Mouse (Mus musculus) CH12.LX (cell line): ENCODE results near the gene Qars. TPM values are rescaled to one million over a fixed set of nuclear protein-coding genes. Genes with fewer than 3 reads are reported as not detected.

ENCODE experiments used
- DNase-seq: peaks from one replicate; pipeline ENCODE4 v3.0.0-alpha.2; 2013; ENCODE audit errors: extremely low read depth
- H3K27ac ChIP-seq: 2 replicates; pipeline ENCODE4 v1.5.1; 2012; ENCODE audit warnings: low read depth, mild to moderate bottlenecking, control low read depth, moderate library complexity; ENCODE audit not compliant: insufficient read depth
- H3K27me3 ChIP-seq: replicated peaks from 2 replicates; pipeline ENCODE3; 2012; ENCODE audit warnings: inconsistent platforms
- H3K36me3 ChIP-seq, 2 experiments: replicated peaks in 1 of 2; 2 replicates each; pipeline versions ENCODE3 to v1.6.1; 2012; ENCODE audit warnings: inconsistent platforms in 1 of 2, low read length in 1 of 2, mild to moderate bottlenecking in 1 of 2, mixed read lengths in 1 of 2, moderate library complexity in 1 of 2; ENCODE audit not compliant: control insufficient read depth in 1 of 2, insufficient read depth in 1 of 2
- H3K4me1 ChIP-seq, 2 experiments: 2 replicates each; pipeline ENCODE4 v1.6.1; 2012; ENCODE audit warnings: inconsistent platforms in 1 of 2, moderate library complexity in 1 of 2; ENCODE audit not compliant: insufficient read depth in 2 of 2, control insufficient read depth in 1 of 2
- H3K4me2 ChIP-seq: 2 replicates; pipeline ENCODE4 v1.6.1; 2012; ENCODE audit warnings: low read depth, mild to moderate bottlenecking, control low read depth; ENCODE audit not compliant: poor library complexity, insufficient read depth, severe bottlenecking
- H3K4me3 ChIP-seq, 3 experiments: fragments of 150-350 bp in 1 of 3; sonication (generic) in 1 of 3; replicated peaks in 1 of 3; 2 replicates each; pipeline versions ENCODE3 to v1.5.1; 2011 to 2012; ENCODE audit warnings: low read depth in 2 of 3, low read length in 2 of 3, mild to moderate bottlenecking in 2 of 3, moderate library complexity in 2 of 3, control low read depth in 1 of 3, improper control_type of control experiment in 1 of 3, inconsistent platforms in 1 of 3, mixed read lengths in 1 of 3; ENCODE audit not compliant: poor library complexity in 1 of 3
- H3K79me2 ChIP-seq: replicated peaks from 2 replicates; pipeline ENCODE4 v1.6.1; 2012; ENCODE audit warnings: mild to moderate bottlenecking, moderate library complexity; ENCODE audit not compliant: control insufficient read depth, poor library complexity, insufficient read depth, severe bottlenecking; ENCODE audit errors: extremely low read depth
- H3K9ac ChIP-seq: 2 replicates; pipeline ENCODE4 v1.6.1; 2012; ENCODE audit warnings: low read depth, mild to moderate bottlenecking, control low read depth, moderate library complexity; ENCODE audit not compliant: insufficient read depth
- H3K9me3 ChIP-seq: replicated peaks from 2 replicates; pipeline ENCODE3; 2012; ENCODE audit warnings: low read length, inconsistent platforms, mixed read lengths
- CHD2 ChIP-seq: IDR thresholded peaks from 2 replicates; pipeline ENCODE4 v1.6.1; 2011; ENCODE audit warnings: low read length, improper control_type of control experiment
- E2F4 ChIP-seq: IDR thresholded peaks from 2 replicates; pipeline ENCODE4 v1.6.1; 2011; ENCODE audit warnings: low read depth, low read length, improper control_type of control experiment; ENCODE audit not compliant: insufficient replicate concordance
- ELF1 ChIP-seq: IDR thresholded peaks from 2 replicates; pipeline ENCODE4 v1.6.1; 2014; ENCODE audit warnings: low read depth, mild to moderate bottlenecking, inconsistent platforms, low read length, improper control_type of control experiment
- EP300 ChIP-seq: IDR thresholded peaks from 2 replicates; pipeline ENCODE4 v1.6.1; 2011; ENCODE audit warnings: low read length, improper control_type of control experiment
- ETS1 ChIP-seq: conservative IDR thresholded peaks from 2 replicates; pipeline ENCODE4 v1.6.1; 2012; ENCODE audit warnings: low read depth, mild to moderate bottlenecking, inconsistent platforms, low read length, improper control_type of control experiment, moderate library complexity
- HCFC1 ChIP-seq: IDR thresholded peaks from 2 replicates; pipeline ENCODE4 v1.6.1; 2012; ENCODE audit warnings: low read depth, mild to moderate bottlenecking, inconsistent platforms, low read length, improper control_type of control experiment
- MAX ChIP-seq: IDR thresholded peaks from 2 replicates; pipeline ENCODE4 v1.6.1; 2011; ENCODE audit warnings: low read length, improper control_type of control experiment
- MAZ ChIP-seq: IDR thresholded peaks from 2 replicates; pipeline ENCODE4 v1.6.1; 2012; ENCODE audit warnings: low read depth, mild to moderate bottlenecking, inconsistent platforms, low read length, improper control_type of control experiment, moderate library complexity
- MXI1 ChIP-seq: IDR thresholded peaks from 2 replicates; pipeline ENCODE4 v1.6.1; 2011; ENCODE audit warnings: mild to moderate bottlenecking, low read depth, low read length, improper control_type of control experiment
- NELFE ChIP-seq: IDR thresholded peaks from 2 replicates; pipeline ENCODE4 v1.6.1; 2011; ENCODE audit warnings: low read depth, low read length, improper control_type of control experiment
- NRF1 ChIP-seq: IDR thresholded peaks from 2 replicates; pipeline ENCODE4 v1.6.1; 2014; ENCODE audit warnings: low read depth, mild to moderate bottlenecking, inconsistent platforms, low read length, improper control_type of control experiment, moderate library complexity
- POLR2A ChIP-seq: IDR thresholded peaks from 2 replicates; pipeline ENCODE4 v1.6.1; 2011; ENCODE audit warnings: low read depth, mild to moderate bottlenecking, improper control_type of control experiment, low read length
- POLR2AphosphoS2 ChIP-seq: IDR thresholded peaks from 2 replicates; pipeline ENCODE4 v1.6.1; 2011; ENCODE audit warnings: low read depth, low read length, improper control_type of control experiment
- RCOR1 ChIP-seq: conservative IDR thresholded peaks from 2 replicates; pipeline ENCODE4 v1.6.1; 2012; ENCODE audit warnings: low read depth, mild to moderate bottlenecking, inconsistent platforms, low read length, improper control_type of control experiment
- SIN3A ChIP-seq: IDR thresholded peaks from 2 replicates; pipeline ENCODE4 v1.6.1; 2012; ENCODE audit warnings: low read length, improper control_type of control experiment, inconsistent platforms
- SMC3 ChIP-seq: IDR thresholded peaks from 2 replicates; pipeline ENCODE4 v1.6.1; 2011; ENCODE audit warnings: low read depth, low read length, improper control_type of control experiment
- TCF12 ChIP-seq: IDR thresholded peaks from 2 replicates; pipeline ENCODE4 v1.6.1; 2014; ENCODE audit warnings: low read depth, mild to moderate bottlenecking, inconsistent platforms, low read length, improper control_type of control experiment
- USF1 ChIP-seq: IDR thresholded peaks from 2 replicates; pipeline ENCODE4 v1.6.1; 2014; ENCODE audit warnings: low read depth, mild to moderate bottlenecking, inconsistent platforms, low read length, improper control_type of control experiment
- ZC3H11A ChIP-seq: IDR thresholded peaks from 2 replicates; pipeline ENCODE4 v1.6.1; 2012; ENCODE audit warnings: low read depth, mild to moderate bottlenecking, inconsistent platforms, low read length, improper control_type of control experiment
- dilution Hi-C: fragments of 300-500 bp; cut with MboI; formaldehyde crosslinking; loops from 2 replicates; pipeline ENCODE4 v1.14.3; 2020; ENCODE audit warnings: low sequenced_read_pairs; ENCODE audit not compliant: extremely low pct_unique_long_range_greater_than_20kb, extremely low pct_ligation_motif_present
- in situ Hi-C: fragments of 300-500 bp; cut with MboI; formaldehyde crosslinking; loops from 3 replicates; pipeline ENCODE4 v1.14.3; 2019; ENCODE audit warnings: low sequenced_read_pairs, low pct_ligation_motif_present, low pct_unique_long_range_greater_than_20kb, mixed read lengths
- polyA plus RNA-seq: library from polyadenylated mRNA; unstranded; fragments of >175 nt; gene quantifications from 2 replicates; pipeline ENCODE4 v1.2.1, GENCODE M21; 2012; ENCODE audit warnings: low read depth; ENCODE audit not compliant: insufficient read length
- total RNA-seq, 2 experiments: library from RNA; depleted of rRNA; stranded (reverse); fragments of 300-350 nt in 1 of 2; fragments of >200 nt in 1 of 2; gene quantifications; 2 replicates each; pipeline ENCODE4 v1.2.3; 2012 to 2014

The Qars gene
- total and polyA plus RNA-seq, 3 experiments = 229 to 322 (median 293) TPM

GRCm38 (mm10) chr9:108480813-108481519 lies 26.5 kb upstream of the Qars start:
- no peak for TF ChIP-seq ETS1
- TF ChIP-seq CHD2 = no peak
- no peak for TF ChIP-seq MAX
- no peak for TF ChIP-seq NRF1
- TF ChIP-seq MXI1 = no peak
- TF ChIP-seq POLR2A = no peak
- TF ChIP-seq E2F4 = no peak
- no peak for TF ChIP-seq RCOR1
- no peak for TF ChIP-seq USF1
- TF ChIP-seq EP300 = no peak
- TF ChIP-seq HCFC1 = no peak
- TF ChIP-seq ELF1 = no peak
- no peak for TF ChIP-seq ZC3H11A
- TF ChIP-seq NELFE = no peak
- TF ChIP-seq SIN3A = no peak
- TF ChIP-seq MAZ = no peak
- no peaks in the 10 kb centered on the region for H3K79me2 ChIP-seq
- H3K4me3 ChIP-seq = no peak overlapping the region
- no peak overlapping the region for H3K27ac ChIP-seq
- peaks cover 4% of the 10 kb centered on the region for H3K27me3 ChIP-seq
- no peaks in the 10 kb centered on the region for H3K36me3 ChIP-seq
- in situ Hi-C loops = no loop called here
- H3K4me1 ChIP-seq = no peaks in the 10 kb centered on the region
- no peaks in the 10 kb centered on the region for H3K9me3 ChIP-seq
- no peak overlapping the region for H3K4me2 ChIP-seq
- no peak overlapping the region for H3K9ac ChIP-seq
- no peak for DNase-seq
- dilution Hi-C loops = no loop called here

DNA sequence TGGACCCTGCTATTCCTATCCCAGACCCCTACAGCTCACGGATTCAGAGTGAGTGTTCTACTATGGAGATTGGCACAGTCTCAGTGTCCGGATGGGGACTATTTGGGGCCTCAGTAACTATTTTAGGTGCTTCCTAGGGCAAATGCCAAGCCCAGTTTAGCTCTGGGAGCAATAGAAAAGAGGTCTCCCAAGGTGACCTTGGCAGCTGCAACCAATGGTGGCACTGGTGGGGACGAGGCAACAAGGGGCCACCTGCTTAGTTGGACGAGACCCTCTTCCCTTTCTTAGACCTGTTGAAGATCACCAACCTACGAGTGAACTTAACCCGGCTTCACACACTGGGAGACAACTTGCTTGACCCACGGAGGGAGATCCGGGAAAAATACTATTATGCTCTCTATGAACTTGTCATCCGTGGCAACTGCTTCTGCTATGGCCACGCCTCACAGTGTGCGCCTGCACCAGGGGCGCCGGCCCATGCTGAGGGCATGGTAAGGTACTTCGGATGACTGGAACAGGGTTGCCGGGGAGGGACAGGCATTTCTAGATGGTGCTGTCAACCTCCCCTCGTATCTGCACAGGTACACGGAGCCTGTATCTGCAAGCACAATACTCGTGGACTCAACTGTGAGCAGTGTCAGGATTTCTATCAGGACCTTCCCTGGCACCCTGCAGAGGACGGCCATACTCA lies 25.8 kb upstream of the Qars start:
- in situ Hi-C loops (no loop called here), dilution Hi-C loops (no loop called here)
- peaks cover 6% of the 10 kb centered on the region for H3K27me3 ChIP-seq

More for the DNA sequence above, 25.8 kb upstream of the Qars start:
- H3K27ac ChIP-seq = no peak overlapping the region
- no peak for TF ChIP-seq POLR2AphosphoS2
- no peak for TF ChIP-seq TCF12
- no peak for TF ChIP-seq SMC3
- no peak for TF ChIP-seq POLR2A
- TF ChIP-seq EP300 = no peak
- no peak overlapping the region for H3K9ac ChIP-seq
- no peaks in the 10 kb centered on the region for H3K79me2 ChIP-seq
- H3K36me3 ChIP-seq = no peaks in the 10 kb centered on the region
- no peaks in the 10 kb centered on the region for H3K9me3 ChIP-seq
- no peaks in the 10 kb centered on the region for H3K4me1 ChIP-seq
- no peak overlapping the region for H3K4me3 ChIP-seq
- no peak for DNase-seq
- H3K4me2 ChIP-seq = no peak overlapping the region
